Comparison of ENCODE assay signal across 8 mouse cellular contexts in genomic region chr7:66434453-66434935, GRCm38 (mm10). TPM values are rescaled to one million over a fixed set of nuclear protein-coding genes. Genes with fewer than 3 reads are reported as not detected.
DNase-seq lines count a peak whose midpoint lies in the region; ATAC-seq and TF ChIP-seq lines count a peak whose summit lies in the region.

No protein-coding gene starts in this region.

- no peak overlapping the region for H3K4me3 ChIP-seq in heart, embryonic 11.5 days (ENCODE audit: low read depth, low read length)
- H3K4me3 ChIP-seq in bone marrow, adult 2 months (replicated peaks; ENCODE audit: control insufficient read depth, low read depth, low read length) = no peak overlapping the region
- no peak overlapping the region for H3K4me3 ChIP-seq in hindbrain, embryonic 16.5 days (ENCODE audit: low read length)
- H3K4me3 ChIP-seq in midbrain, embryonic 11.5 days (ENCODE audit: low read depth, low read length) = no peak overlapping the region

- H3K9ac ChIP-seq in heart, embryonic 11.5 days (ENCODE audit: low read depth, low read length) = no peak overlapping the region
- no peak overlapping the region for H3K9ac ChIP-seq in hindbrain, embryonic 16.5 days (ENCODE audit: low read depth, low read length)
- no peak overlapping the region for H3K9ac ChIP-seq in midbrain, embryonic 11.5 days (ENCODE audit: low read length)

- WGBS in heart, embryonic 11.5 days (ENCODE audit: insufficient replicate concordance) = 46% methylated on average over 10 of the region's 10 CpGs
- 40% methylated on average over 10 of the region's 10 CpGs for WGBS in bone marrow, adult 2 months
- 47% methylated on average over 10 of the region's 10 CpGs for WGBS in hindbrain, embryonic 16.5 days
- WGBS in midbrain, embryonic 11.5 days = 52% methylated on average over 10 of the region's 10 CpGs

- peak; percentile 75 for TF ChIP-seq CTCF in bone marrow, adult 2 months (IDR thresholded peaks at IDR 0.05; ENCODE audit: control insufficient read depth, insufficient read depth, low read length)

- no peak overlapping the region for H3K4me2 ChIP-seq in heart, embryonic 11.5 days
- H3K4me2 ChIP-seq in hindbrain, embryonic 16.5 days (ENCODE audit: low read length) = no peak overlapping the region
- no peak overlapping the region for H3K4me2 ChIP-seq in midbrain, embryonic 11.5 days

- ATAC-seq in heart, embryonic 11.5 days (replicated peaks; ENCODE audit: insufficient number of reproducible peaks, low FRiP score, low TSS enrichment) = no peak
- 0 out of 2 replicates have a peak, but pooled peaks have one; percentile 60 for ATAC-seq in erythroblast, adult 5-6 weeks (replicated peaks; ENCODE audit: low FRiP score, poor library complexity, severe bottlenecking)
- ATAC-seq in hindbrain, embryonic 16.5 days = 0 out of 2 replicates have a peak, but pooled peaks have one; percentile 72
- peak; percentile 40; the same call in 1 of the 2 replicates for ATAC-seq in midbrain, embryonic 11.5 days (ENCODE audit: low FRiP score)

- H3K9me3 ChIP-seq in heart, embryonic 11.5 days (replicated peaks; ENCODE audit: control insufficient read depth, low read length) = no peaks in the 10 kb centered on the region
- no peaks in the 10 kb centered on the region for H3K9me3 ChIP-seq in hindbrain, embryonic 16.5 days (ENCODE audit: control insufficient read depth, low read length)
- no peaks in the 10 kb centered on the region for H3K9me3 ChIP-seq in midbrain, embryonic 11.5 days (ENCODE audit: control insufficient read depth, low read length)

- H3K27me3 ChIP-seq in heart, embryonic 11.5 days (ENCODE audit: control insufficient read depth, insufficient read depth, low read length) = peaks cover 5% of the 10 kb centered on the region
- no peaks in the 10 kb centered on the region; the same call in 1 of the 2 replicates for H3K27me3 ChIP-seq in hindbrain, embryonic 16.5 days (replicated peaks; ENCODE audit: control insufficient read depth, insufficient read depth, low read length)
- peaks cover 2% of the 10 kb centered on the region; the same call in 1 of the 2 replicates for H3K27me3 ChIP-seq in midbrain, embryonic 11.5 days (ENCODE audit: control insufficient read depth, insufficient read depth, low read length)

- no peaks in the 10 kb centered on the region for H3K36me3 ChIP-seq in heart, embryonic 11.5 days (ENCODE audit: control insufficient read depth, insufficient read depth, low read length)
- no peaks in the 10 kb centered on the region for H3K36me3 ChIP-seq in hindbrain, embryonic 16.5 days (ENCODE audit: control insufficient read depth, insufficient read depth, low read length)
- H3K36me3 ChIP-seq in midbrain, embryonic 11.5 days (ENCODE audit: control insufficient read depth, insufficient read depth, low read length) = no peaks in the 10 kb centered on the region

- no peak for TF ChIP-seq POLR2A in bone marrow, adult 2 months (IDR thresholded peaks at IDR 0.05; ENCODE audit: borderline replicate concordance, control insufficient read depth, low read depth, low read length)

- no peak overlapping the region for H3K27ac ChIP-seq in heart, embryonic 11.5 days (ENCODE audit: low read depth, low read length)
- H3K27ac ChIP-seq in bone marrow, adult 2 months (ENCODE audit: control insufficient read depth, insufficient read depth, low read depth, low read length, poor library complexity) = no peak overlapping the region
- H3K27ac ChIP-seq in hindbrain, embryonic 16.5 days (ENCODE audit: low read depth, low read length) = no peak overlapping the region
- no peak overlapping the region for H3K27ac ChIP-seq in midbrain, embryonic 11.5 days (ENCODE audit: low read depth, low read length)

- DNase-seq in heart, adult 8-10 months (ENCODE audit: low spot score) = peak; percentile 58
- DNase-seq in left cerebral cortex, adult 11 months (ENCODE audit: low spot score) = peak; percentile 22
- peak; percentile 92 for DNase-seq in midbrain, embryonic 11.5 days (ENCODE audit: low spot score, missing footprints)
- peak; percentile 20 to 69 for DNase-seq in spleen, postnatal 10 days (ENCODE audit: low spot score in 2 of 2)

- peaks cover 13% of the 10 kb centered on the region for H3K4me1 ChIP-seq in heart, embryonic 11.5 days (ENCODE audit: control insufficient read depth, insufficient read depth, low read length)
- no peaks in the 10 kb centered on the region for H3K4me1 ChIP-seq in bone marrow, adult 2 months (ENCODE audit: control insufficient read depth, insufficient read depth, low read length)
- no peaks in the 10 kb centered on the region for H3K4me1 ChIP-seq in hindbrain, embryonic 16.5 days (ENCODE audit: control insufficient read depth, insufficient read depth, low read depth, low read length)
- no peaks in the 10 kb centered on the region for H3K4me1 ChIP-seq in midbrain, embryonic 11.5 days (ENCODE audit: control insufficient read depth, insufficient read depth, low read length)

RNA-seq across cellular contexts. Expression of gene Aldh1a3, which starts 7.2 kb away (rescaled TPM):
- 1 to 10 TPM in 3 of 4 experiments, under 1 TPM in 1; 0.90 to 1.4 (median 1.2) TPM for total RNA-seq in heart, adult 8-10 months (2022)
- 0.56 and 0.76 TPM in 2 replicates for polyA plus RNA-seq in heart, embryonic 11.5 days (2014; fragmentation: Nextera tagmentation; extraction: Ambion mirVana)
- polyA plus RNA-seq in bone marrow, adult 2 months (2011; ENCODE audit: insufficient read depth, insufficient read length, low replicate concordance, missing spikeins) = 2.0 TPM in 1 of 2 replicates, not detected in the other
- not detected in 2 replicates for total RNA-seq in erythroblast, adult 5-6 weeks (2015; ENCODE audit: low replicate concordance)
- total RNA-seq in erythroblast, adult 5-6 weeks (2017; ENCODE audit: low replicate concordance) = not detected in 2 replicates
- polyA plus RNA-seq in hindbrain, embryonic 16.5 days (2015; fragmentation: Nextera tagmentation; extraction: Ambion mirVana) = 2.5 and 3.2 TPM in 2 replicates
- polyA plus RNA-seq in midbrain, embryonic 11.5 days (2014; fragmentation: Nextera tagmentation; extraction: Ambion mirVana) = 0.41 and 0.72 TPM in 2 replicates

RNA-seq across cellular contexts. Expression of gene Lrrk1, which starts 46.3 kb away (rescaled TPM):
- 10 to 100 TPM in 1 of 4 experiments, 1 to 10 TPM in 3; 8.8 to 10.2 (median 9.7) TPM for total RNA-seq in heart, adult 8-10 months (2022)
- polyA plus RNA-seq in heart, embryonic 11.5 days (2014; fragmentation: Nextera tagmentation; extraction: Ambion mirVana) = 6.3 and 7.8 TPM in 2 replicates
- polyA plus RNA-seq in bone marrow, adult 2 months (2011; ENCODE audit: insufficient read depth, insufficient read length, low replicate concordance, missing spikeins) = 4.6 and 21.6 TPM in 2 replicates
- 1.5 and 3.1 TPM in 2 replicates for total RNA-seq in erythroblast, adult 5-6 weeks (2015; ENCODE audit: low replicate concordance)
- 1.4 and 3.2 TPM in 2 replicates for total RNA-seq in erythroblast, adult 5-6 weeks (2017; ENCODE audit: low replicate concordance)
- polyA plus RNA-seq in hindbrain, embryonic 16.5 days (2015; fragmentation: Nextera tagmentation; extraction: Ambion mirVana) = 3.0 and 4.5 TPM in 2 replicates
- polyA plus RNA-seq in midbrain, embryonic 11.5 days (2014; fragmentation: Nextera tagmentation; extraction: Ambion mirVana) = 2.5 and 2.9 TPM in 2 replicates

Comparison
In these comparisons a context has a peak if more than half of its experiments do, and no peak if none do; other contexts are left out.
1. DNase-seq: peak in every context shown above with its lines; median percentile 92 in midbrain, embryonic 11.5 days; 58 in heart, adult 8-10 months; 44 in spleen, postnatal 10 days; 22 in left cerebral cortex, adult 11 months.